Mouse (Mus musculus) liver, embryonic 16.5 days (tissue): Measurements from ENCODE around the gene Rgs10. TPM values are rescaled to one million over a fixed set of nuclear protein-coding genes. Genes with fewer than 3 reads are reported as not detected.

Experiments used
- ATAC-seq: fragments of 200-750 bp; cut with Nextera tagmentation; 2 replicates; pipeline ENCODE4 v1.8.0; 2017; ENCODE audit warnings: low read depth, mild to moderate bottlenecking, moderate number of reproducible peaks, moderate library complexity
- H3K27ac ChIP-seq: fragments of 300-500 bp; sonication (generic); 2 replicates; pipeline ENCODE4 v1.5.1; 2014; ENCODE audit warnings: mild to moderate bottlenecking, low read length
- H3K27me3 ChIP-seq: fragments of 300-500 bp; sonication (generic); 2 replicates; pipeline ENCODE4 v1.6.1; 2014; ENCODE audit warnings: low read depth, low read length, mixed read lengths; ENCODE audit not compliant: control insufficient read depth, insufficient read depth
- H3K36me3 ChIP-seq: fragments of 300-500 bp; sonication (generic); 2 replicates; pipeline ENCODE4 v1.6.1; 2014; ENCODE audit warnings: mild to moderate bottlenecking; ENCODE audit not compliant: control insufficient read depth, insufficient read depth
- H3K4me1 ChIP-seq: fragments of 300-500 bp; sonication (generic); 2 replicates; pipeline ENCODE4 v1.6.1; 2014; ENCODE audit warnings: low read depth, low read length, mixed read lengths; ENCODE audit not compliant: control insufficient read depth
- H3K4me2 ChIP-seq: fragments of 300-500 bp; sonication (generic); 2 replicates; pipeline ENCODE4 v1.6.1; 2014; ENCODE audit warnings: low read depth, low read length, mixed read lengths
- H3K4me3 ChIP-seq: fragments of 300-500 bp; sonication (generic); 2 replicates; pipeline ENCODE4 v1.5.1; 2014; ENCODE audit warnings: low read depth, mild to moderate bottlenecking, low read length
- H3K9ac ChIP-seq: fragments of 300-500 bp; sonication (generic); 2 replicates; pipeline ENCODE4 v1.6.1; 2014; ENCODE audit warnings: low read depth, low read length
- H3K9me3 ChIP-seq: fragments of 300-500 bp; sonication (generic); replicated peaks from 2 replicates; pipeline ENCODE4 v1.6.1; 2016; ENCODE audit warnings: low read length; ENCODE audit not compliant: control insufficient read depth
- WGBS: fragments of 180-500 bp; shearing (Covaris S2); extraction: QIAGEN DNeasy Blood & Tissue Kit; methylation state at CpG from one replicate; pipeline ENCODE4 v1.1.7; 2014; ENCODE audit not compliant: insufficient replicate concordance; 5-methylcytosine and 5-hydroxymethylcytosine counted together
- polyA plus RNA-seq: library from polyadenylated mRNA; unstranded; fragments of >200 nt; fragmentation: Nextera tagmentation; extraction: Ambion mirVana; gene quantifications from 2 replicates; pipeline ENCODE4 v1.2.1, GENCODE M21; 2015

The Rgs10 gene
- polyA plus RNA-seq, 1 experiment from 2014 or later = 27.6 TPM

- no peak overlapping the region for H3K4me3 ChIP-seq
- no peak overlapping the region for H3K9ac ChIP-seq
- peaks cover 8% of the 10 kb centered on the region; the same call in 1 of the 2 replicates for H3K36me3 ChIP-seq
- H3K27me3 ChIP-seq = no peaks in the 10 kb centered on the region
- H3K9me3 ChIP-seq = no peaks in the 10 kb centered on the region
- 61% methylated on average over 8 of the region's 8 CpGs for WGBS
- H3K27ac ChIP-seq = no peak overlapping the region
- H3K4me2 ChIP-seq = no peak overlapping the region
- peak; percentile 47; the same call in 1 of the 2 replicates for ATAC-seq
- H3K4me1 ChIP-seq = peaks cover 29% of the 10 kb centered on the region
Measured at GRCm38 (mm10) chr7:128402577-128402976, 16.0 kb downstream of the Rgs10 start.

GRCm38 (mm10) chr7:128398664-128399063, 19.9 kb downstream of the Rgs10 start:
- Histone ChIP-seq H3K9me3 (no peaks in the 10 kb centered on the region), H3K9ac (0 out of 2 replicates have a peak overlapping the region, but pooled peaks have one; percentile 11), H3K4me3 (no peak overlapping the region), H3K4me2 (no peak overlapping the region), H3K36me3 (peaks cover 8% of the 10 kb centered on the region; the same call in 1 of the 2 replicates), H3K27ac (peak overlapping the region; percentile 80), H3K27me3 (no peaks in the 10 kb centered on the region), H3K4me1 (peaks cover 31% of the 10 kb centered on the region)
- WGBS = 10% methylated on average over 4 of the region's 4 CpGs
- peak; percentile 80 for ATAC-seq

GRCm38 (mm10) chr7:128397066-128397465, 21.5 kb downstream of the Rgs10 start:
- peaks cover 8% of the 10 kb centered on the region; the same call in 1 of the 2 replicates for H3K36me3 ChIP-seq
- no peak overlapping the region for H3K9ac ChIP-seq
- WGBS = 59% methylated on average over 2 of the region's 2 CpGs
- no peaks in the 10 kb centered on the region for H3K9me3 ChIP-seq
- H3K27ac ChIP-seq = no peak overlapping the region
- no peak overlapping the region for H3K4me2 ChIP-seq
- peaks cover 38% of the 10 kb centered on the region for H3K4me1 ChIP-seq
- H3K27me3 ChIP-seq = no peaks in the 10 kb centered on the region
- H3K4me3 ChIP-seq = no peak overlapping the region
- no peak for ATAC-seq

GRCm38 (mm10) chr7:128393756-128394155, 24.8 kb downstream of the Rgs10 start:
- H3K4me1 ChIP-seq = peaks cover 53% of the 10 kb centered on the region

GRCm38 (mm10) chr7:128392972-128393314, 25.6 kb downstream of the Rgs10 start:
- no peaks in the 10 kb centered on the region for H3K9me3 ChIP-seq
- ATAC-seq = peak; percentile 7; the same call in 1 of the 2 replicates
- H3K27ac ChIP-seq = peak overlapping the region; percentile 80
- H3K4me2 ChIP-seq = peak overlapping the region; percentile 35
- H3K27me3 ChIP-seq = no peaks in the 10 kb centered on the region
- H3K36me3 ChIP-seq = no peaks in the 10 kb centered on the region
- H3K4me3 ChIP-seq = no peak overlapping the region
- peaks cover 47% of the 10 kb centered on the region for H3K4me1 ChIP-seq
- H3K9ac ChIP-seq = no peak overlapping the region
- WGBS = 22% methylated on average over 5 of the region's 5 CpGs

More at GRCm38 (mm10) chr7:128393756-128394155, 24.8 kb downstream of the Rgs10 start:
- H3K9me3 ChIP-seq = no peaks in the 10 kb centered on the region
- H3K4me3 ChIP-seq = no peak overlapping the region
- no peak overlapping the region for H3K27ac ChIP-seq
- no peak overlapping the region for H3K9ac ChIP-seq
- WGBS = 33% methylated on average over 4 of the region's 4 CpGs
- no peak overlapping the region for H3K4me2 ChIP-seq
- H3K36me3 ChIP-seq = no peaks in the 10 kb centered on the region
- ATAC-seq = no peak
- H3K27me3 ChIP-seq = no peaks in the 10 kb centered on the region

- Histone ChIP-seq H3K4me1 (peaks cover 43% of the 10 kb centered on the region), H3K27ac (peak overlapping the region; percentile 80), H3K9ac (0 out of 2 replicates have a peak overlapping the region, but pooled peaks have one; percentile 12), H3K9me3 (no peaks in the 10 kb centered on the region), H3K4me3 (no peak overlapping the region), H3K4me2 (peak overlapping the region; percentile 35), H3K27me3 (no peaks in the 10 kb centered on the region), H3K36me3 (no peaks in the 10 kb centered on the region)
- 20% methylated on average over 18 of the region's 18 CpGs for WGBS
- ATAC-seq = peak; percentile 71
Measured at GRCm38 (mm10) chr7:128392071-128392971, 26.2 kb downstream of the Rgs10 start.

GRCm38 (mm10) chr7:128391267-128392057, 27.1 kb downstream of the Rgs10 start:
- no peaks in the 10 kb centered on the region for H3K9me3 ChIP-seq
- no peak overlapping the region for H3K4me3 ChIP-seq
- H3K4me2 ChIP-seq = 0 out of 2 replicates have a peak overlapping the region, but pooled peaks have one; percentile 35
- H3K4me1 ChIP-seq = peaks cover 43% of the 10 kb centered on the region
- H3K27me3 ChIP-seq = no peaks in the 10 kb centered on the region
- H3K36me3 ChIP-seq = no peaks in the 10 kb centered on the region
- peak overlapping the region; percentile 80 for H3K27ac ChIP-seq
- WGBS = 13% methylated on average over 12 of the region's 12 CpGs
- H3K9ac ChIP-seq = no peak overlapping the region
- ATAC-seq = peak; percentile 31

GRCm38 (mm10) chr7:128388968-128389367, 29.6 kb downstream of the Rgs10 start:
- no peak overlapping the region for H3K4me3 ChIP-seq
- no peak overlapping the region for H3K4me2 ChIP-seq
- H3K9me3 ChIP-seq = no peaks in the 10 kb centered on the region
- ATAC-seq = peak; percentile 36
- WGBS = 28% methylated on average over 7 of the region's 7 CpGs
- H3K27ac ChIP-seq = no peak overlapping the region
- H3K4me1 ChIP-seq = peaks cover 42% of the 10 kb centered on the region
- H3K27me3 ChIP-seq = no peaks in the 10 kb centered on the region
- no peak overlapping the region for H3K9ac ChIP-seq
- H3K36me3 ChIP-seq = no peaks in the 10 kb centered on the region
